Mouse (Mus musculus) neural tube, embryonic 11.5 days (tissue): ENCODE measurements at regions not wholly inside any gene's neighbourhood (a gene's known extent, or its start where the extent isn't known, plus 50 kb on each side); places are given as distances from the start of the nearest gene placed in this dataset.

Experiments used
- ATAC-seq: fragments of 200-750 bp; cut with Nextera tagmentation; 2 replicates; pipeline ENCODE4 v1.8.0; 2017; ENCODE audit warnings: moderate number of reproducible peaks, mild to moderate bottlenecking, moderate TSS enrichment, moderate library complexity; ENCODE audit not compliant: insufficient read depth, low FRiP score, low TSS enrichment
- DNase-seq: peaks from one replicate; pipeline ENCODE4 v3.0.0-alpha.2; 2015; ENCODE audit warnings: low spot score
- H3K27ac ChIP-seq: fragments of 300-500 bp; sonication (generic); 2 replicates; pipeline ENCODE4 v1.5.1; 2014; ENCODE audit warnings: low read depth, mild to moderate bottlenecking, low read length
- H3K27me3 ChIP-seq: fragments of 300-500 bp; sonication (generic); 2 replicates; pipeline ENCODE4 v1.6.1; 2014; ENCODE audit warnings: mild to moderate bottlenecking, low read length, mixed read lengths; ENCODE audit not compliant: control insufficient read depth, insufficient read depth
- H3K36me3 ChIP-seq: fragments of 300-500 bp; sonication (generic); 2 replicates; pipeline ENCODE4 v1.6.1; 2014; ENCODE audit warnings: mild to moderate bottlenecking, low read length, moderate library complexity, mixed read lengths; ENCODE audit not compliant: control insufficient read depth, insufficient read depth
- H3K4me1 ChIP-seq: fragments of 300-500 bp; sonication (generic); 2 replicates; pipeline ENCODE4 v1.6.1; 2014; ENCODE audit warnings: low read length, mixed read lengths; ENCODE audit not compliant: control insufficient read depth, insufficient read depth
- H3K4me2 ChIP-seq: fragments of 300-500 bp; sonication (generic); 2 replicates; pipeline ENCODE4 v1.6.1; 2014; ENCODE audit warnings: low read depth, mild to moderate bottlenecking, moderate library complexity
- H3K4me3 ChIP-seq: fragments of 300-500 bp; sonication (generic); 2 replicates; pipeline ENCODE4 v1.5.1; 2014; ENCODE audit warnings: low read depth, low read length
- H3K9ac ChIP-seq: fragments of 300-500 bp; sonication (generic); 2 replicates; pipeline ENCODE4 v1.6.1; 2014; ENCODE audit warnings: mild to moderate bottlenecking, low read length
- H3K9me3 ChIP-seq: fragments of 300-500 bp; sonication (generic); 2 replicates; pipeline ENCODE4 v1.6.1; 2016; ENCODE audit warnings: low read length; ENCODE audit not compliant: control insufficient read depth
- WGBS: fragments of 180-500 bp; shearing (Covaris S2); extraction: QIAGEN DNeasy Blood & Tissue Kit; methylation state at CpG from one replicate; pipeline ENCODE4 v1.1.7; 2014; 5-methylcytosine and 5-hydroxymethylcytosine counted together

- H3K9ac ChIP-seq = no peak overlapping the region
- no peak overlapping the region for H3K4me2 ChIP-seq
- DNase-seq (no peak), ATAC-seq (no peak)
- WGBS = 58% methylated on average over 9 of the region's 9 CpGs
- H3K27ac ChIP-seq = no peak overlapping the region
- H3K4me3 ChIP-seq = no peak overlapping the region
- H3K9me3 ChIP-seq = no peaks in the 10 kb centered on the region
- H3K27me3 ChIP-seq = no peaks in the 10 kb centered on the region
- no peaks in the 10 kb centered on the region for H3K36me3 ChIP-seq
- H3K4me1 ChIP-seq = peaks cover 14% of the 10 kb centered on the region
Measured at GRCm38 (mm10) chr3:52643100-52643551, 373.9 kb downstream of the Cog6 start.

- Histone ChIP-seq H3K4me3 (no peak overlapping the region), H3K9ac (no peak overlapping the region), H3K4me1 (peaks cover 14% of the 10 kb centered on the region), H3K27me3 (no peaks in the 10 kb centered on the region), H3K9me3 (no peaks in the 10 kb centered on the region), H3K4me2 (no peak overlapping the region), H3K27ac (no peak overlapping the region), H3K36me3 (no peaks in the 10 kb centered on the region)
- no peak for ATAC-seq
- no peak for DNase-seq
- WGBS = 88% methylated on average over 10 of the region's 10 CpGs
Measured at GRCm38 (mm10) chr3:52641226-52642181, 373.4 kb downstream of the Foxo1 start.

GRCm38 (mm10) chr3:52640250-52641147 lies 372.4 kb downstream of the Foxo1 start:
- no peaks in the 10 kb centered on the region for H3K9me3 ChIP-seq
- no peak overlapping the region for H3K27ac ChIP-seq
- H3K36me3 ChIP-seq = no peaks in the 10 kb centered on the region
- no peak for DNase-seq
- no peak overlapping the region for H3K9ac ChIP-seq
- H3K4me2 ChIP-seq = no peak overlapping the region
- WGBS = 70% methylated on average over 16 of the region's 16 CpGs
- no peak overlapping the region for H3K4me3 ChIP-seq
- no peak for ATAC-seq
- H3K4me1 ChIP-seq = peaks cover 14% of the 10 kb centered on the region
- no peaks in the 10 kb centered on the region for H3K27me3 ChIP-seq

- Histone ChIP-seq H3K4me1 (peaks cover 4% of the 10 kb centered on the region), H3K4me2 (no peak overlapping the region), H3K9me3 (no peaks in the 10 kb centered on the region), H3K27me3 (no peaks in the 10 kb centered on the region), H3K9ac (no peak overlapping the region), H3K27ac (no peak overlapping the region), H3K36me3 (no peaks in the 10 kb centered on the region), H3K4me3 (no peak overlapping the region)
- no peak for DNase-seq
- 79% methylated on average over 5 of the region's 5 CpGs for WGBS
- no peak for ATAC-seq
Measured at GRCm38 (mm10) chr3:52638816-52639215, 370.7 kb downstream of the Foxo1 start.

- Histone ChIP-seq H3K27me3 (no peaks in the 10 kb centered on the region), H3K4me1 (no peaks in the 10 kb centered on the region), H3K9me3 (no peaks in the 10 kb centered on the region), H3K27ac (no peak overlapping the region), H3K4me2 (no peak overlapping the region), H3K9ac (no peak overlapping the region), H3K36me3 (no peaks in the 10 kb centered on the region), H3K4me3 (no peak overlapping the region)
- ATAC-seq = no peak
- DNase-seq = no peak
- WGBS = 70% methylated on average over 6 of the region's 6 CpGs
Measured at GRCm38 (mm10) chr3:52634353-52634752, 366.2 kb downstream of the Foxo1 start.

GRCm38 (mm10) chr3:52633491-52634100 lies 365.5 kb downstream of the Foxo1 start:
- no peak overlapping the region for H3K4me2 ChIP-seq
- H3K27me3 ChIP-seq = no peaks in the 10 kb centered on the region
- no peaks in the 10 kb centered on the region for H3K9me3 ChIP-seq
- H3K27ac ChIP-seq = no peak overlapping the region
- no peak overlapping the region for H3K4me3 ChIP-seq
- WGBS = 82% methylated on average over 15 of the region's 15 CpGs
- ATAC-seq (no peak), DNase-seq (no peak)
- no peak overlapping the region for H3K9ac ChIP-seq
- H3K36me3 ChIP-seq = no peaks in the 10 kb centered on the region
- no peaks in the 10 kb centered on the region for H3K4me1 ChIP-seq

- Histone ChIP-seq H3K4me1 (no peaks in the 10 kb centered on the region), H3K4me2 (no peak overlapping the region), H3K9ac (no peak overlapping the region), H3K36me3 (no peaks in the 10 kb centered on the region), H3K4me3 (no peak overlapping the region), H3K9me3 (no peaks in the 10 kb centered on the region), H3K27me3 (no peaks in the 10 kb centered on the region), H3K27ac (no peak overlapping the region)
- DNase-seq (no peak), ATAC-seq (no peak)
- 88% methylated on average over 2 of the region's 2 CpGs for WGBS
Measured at GRCm38 (mm10) chr3:52632635-52633034, 364.5 kb downstream of the Foxo1 start.

GRCm38 (mm10) chr3:52630209-52630608 lies 362.1 kb downstream of the Foxo1 start:
- Histone ChIP-seq H3K36me3 (no peaks in the 10 kb centered on the region), H3K9ac (no peak overlapping the region), H3K27me3 (no peaks in the 10 kb centered on the region), H3K9me3 (no peaks in the 10 kb centered on the region), H3K4me3 (no peak overlapping the region), H3K27ac (no peak overlapping the region), H3K4me1 (no peaks in the 10 kb centered on the region), H3K4me2 (no peak overlapping the region)
- ATAC-seq (no peak), DNase-seq (no peak)
- 86% methylated on average over 5 of the region's 5 CpGs for whole genome bisulfite sequencing
